Mouse (Mus musculus): ENCODE results near the gene P2rx6. TPM values are rescaled to one million over a fixed set of nuclear protein-coding genes. Genes with fewer than 3 reads are reported as not detected.
A peak's percentile ranks its signal among the peaks of the same experiment; 100 is the strongest.
"Not testable (repeated sequence)": the region's sequence is repeated elsewhere in the genome, so short reads cannot be mapped to it uniquely, and the experiment has no call there.

The P2rx6 gene
- total RNA-seq (2021): 10 to 100 TPM in 1 of 2 experiments, 1 to 10 TPM in 1; 8.7 to 11.8 TPM
- long read RNA-seq, experiment 1, transcript P2rx6-201 (12 exons, 2,345 nt): major isoform, 12 of 25 reads
- long read RNA-seq, experiment 1, partial matches to known transcripts: 2 of 25 reads
- long read RNA-seq, experiment 1, other reads (novel, unspliced or antisense): 11 of 25 reads
- long read RNA-seq, experiment 2, transcript P2rx6-201 (12 exons, 2,345 nt): major isoform, 7 of 20 reads
- long read RNA-seq, experiment 2, partial matches to known transcripts: 5 of 20 reads
- long read RNA-seq, experiment 2, other reads (novel, unspliced or antisense): 8 of 20 reads

DNA sequence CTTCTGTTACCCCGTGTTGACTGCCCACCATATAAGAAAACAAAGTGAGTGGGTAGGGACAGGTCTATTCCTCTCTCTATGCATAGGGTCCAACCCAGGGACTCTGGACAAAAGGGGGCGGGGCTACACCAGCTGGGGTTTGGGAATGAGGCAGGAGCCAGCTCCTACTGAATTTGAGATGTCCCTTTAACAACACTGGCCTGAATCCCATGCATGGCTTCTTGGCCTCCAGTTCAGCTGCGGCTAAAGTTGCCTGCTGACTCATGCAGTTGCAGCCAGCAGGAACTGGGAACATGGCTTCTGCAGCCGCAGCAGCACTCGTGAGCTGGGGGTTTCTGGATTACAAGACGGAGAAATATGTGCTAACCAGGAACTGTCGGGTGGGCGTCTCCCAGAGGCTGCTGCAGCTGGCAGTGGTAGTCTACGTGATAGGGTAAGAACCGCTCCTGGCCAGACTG, at the start of gene P2rx6:
P2rx6 (plus strand) TSS at position 135 of the 458 bp plus-strand sequence.
- peak; percentile 77 for DNase-seq (ENCODE audit: low spot score)

DNA sequence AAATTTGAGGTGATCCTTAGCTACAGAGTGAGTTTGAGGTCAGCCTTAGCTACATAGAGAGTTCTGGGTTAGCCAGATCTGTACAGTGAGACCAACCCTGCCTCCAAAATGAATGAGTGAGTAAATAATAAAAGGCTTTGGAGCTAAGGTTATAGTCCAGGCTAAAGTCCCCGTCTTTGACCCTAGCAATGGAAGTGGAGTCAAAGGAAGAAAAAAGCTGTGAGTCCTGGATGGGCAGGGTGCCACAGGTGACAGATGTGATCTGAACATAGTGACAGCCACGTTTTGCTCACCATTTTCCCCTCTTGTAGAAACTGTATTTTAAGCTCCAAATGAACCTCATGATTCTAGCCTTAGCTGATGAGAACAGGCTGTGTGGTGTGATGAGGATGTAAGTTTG, 42.8 kb upstream of the P2rx6 start:
- DNase-seq (ENCODE audit: low spot score): no peak

DNA sequence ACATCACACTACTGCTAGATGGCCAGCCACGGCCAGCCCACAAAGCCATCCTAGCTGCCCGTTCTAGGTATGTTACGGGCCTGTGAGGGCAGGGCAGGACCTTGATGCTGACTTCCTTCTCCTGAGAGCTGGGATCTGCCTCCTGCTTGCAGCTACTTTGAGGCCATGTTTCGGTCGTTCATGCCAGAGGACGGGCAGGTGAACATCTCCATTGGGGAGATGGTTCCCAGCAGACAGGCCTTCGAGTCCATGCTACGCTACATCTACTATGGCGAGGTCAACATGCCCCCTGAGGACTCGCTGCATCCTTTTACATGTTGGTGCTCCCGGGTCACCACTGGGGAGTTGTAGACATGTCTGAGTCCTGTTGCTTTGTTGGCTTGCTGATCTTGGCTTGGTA, 37.5 kb upstream of the P2rx6 start:
- no peak for DNase-seq (ENCODE audit: low spot score)

GRCm38 (mm10) chr16:17525524-17525923, 36.2 kb upstream of the P2rx6 start:
- no peak for DNase-seq (ENCODE audit: low spot score)

GRCm38 (mm10) chr16:17526223-17526622, 35.5 kb upstream of the P2rx6 start:
- no peak for DNase-seq (ENCODE audit: low spot score)

DNA sequence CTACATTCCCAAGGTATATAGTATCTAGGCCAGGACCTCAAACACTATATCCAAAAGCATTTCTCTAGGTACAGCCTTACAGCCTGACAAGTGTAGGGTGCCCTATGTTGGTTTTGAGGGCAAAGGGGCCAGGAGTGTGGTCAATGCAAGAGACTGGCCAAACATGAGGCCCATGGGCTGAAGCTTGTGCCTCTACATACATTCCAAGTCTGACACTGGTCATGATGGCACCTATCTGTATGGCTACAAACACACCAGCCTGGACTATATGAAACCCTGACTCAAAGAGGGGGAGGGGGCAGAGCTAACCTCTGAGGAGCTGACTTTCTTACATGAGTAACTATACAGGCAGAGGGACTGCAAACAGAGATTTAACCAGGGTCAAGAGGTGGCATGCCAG, 34.1 kb upstream of the P2rx6 start:
- no peak for DNase-seq (ENCODE audit: low spot score)

DNA sequence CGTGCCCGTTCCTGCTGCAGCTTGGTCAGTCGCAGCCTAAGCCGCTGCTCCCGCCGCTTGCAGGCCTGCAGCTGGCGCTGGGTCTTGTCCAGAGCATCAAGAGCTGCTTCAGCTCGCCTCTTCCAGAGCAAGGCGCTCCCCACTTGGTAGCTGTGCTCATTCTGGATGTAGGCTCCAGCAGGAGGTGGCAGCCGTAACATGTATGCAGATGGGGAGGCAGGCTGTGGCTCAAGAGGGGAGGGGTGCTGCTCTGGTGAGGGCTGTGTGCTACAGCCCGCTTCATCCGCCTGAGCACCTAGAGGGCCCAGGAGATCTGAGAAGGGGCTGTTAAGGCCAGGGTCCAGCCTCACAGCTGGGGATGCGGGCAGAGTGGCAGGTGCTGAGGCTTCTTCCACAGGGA, 33.4 kb upstream of the P2rx6 start:
- no peak for DNase-seq (ENCODE audit: low spot score)

- DNase-seq (ENCODE audit: low spot score): no peak
These were observed 31.6 kb upstream of the P2rx6 start for GRCm38 (mm10) chr16:17529981-17530586.

- DNase-seq (ENCODE audit: low spot score): peak; percentile 98
These were observed 30.9 kb upstream of the P2rx6 start, which contains the start of gene Thap7 for GRCm38 (mm10) chr16:17530640-17531288. Gene Thap7 (minus strand): TSS chr16:17531136.

- DNase-seq (ENCODE audit: low spot score): no peak
These were observed 29.4 kb upstream of the P2rx6 start for GRCm38 (mm10) chr16:17532271-17532670.

- DNase-seq (ENCODE audit: low spot score): no peak
These were observed 28.9 kb upstream of the P2rx6 start for GRCm38 (mm10) chr16:17532676-17533329.

DNA sequence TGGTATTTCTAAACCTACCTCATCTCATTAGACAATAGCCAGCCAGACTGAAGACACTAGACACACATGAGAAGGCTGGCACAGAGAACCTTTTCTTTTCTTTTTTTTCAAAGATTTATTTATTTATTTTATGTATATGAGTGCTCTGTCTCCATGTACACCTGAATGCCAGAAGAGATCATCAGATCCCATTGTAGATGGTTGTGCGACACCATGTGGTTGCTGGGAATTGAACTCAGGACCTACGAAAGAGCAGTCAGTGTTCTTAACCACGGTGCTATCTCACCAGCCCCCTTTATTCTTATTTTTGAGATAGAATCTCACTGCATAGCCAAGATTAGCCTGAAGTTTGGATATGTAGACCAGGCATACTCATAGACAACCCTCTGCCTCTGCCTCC, 25.1 kb upstream of the P2rx6 start:
- no peak for DNase-seq (ENCODE audit: low spot score)

DNA sequence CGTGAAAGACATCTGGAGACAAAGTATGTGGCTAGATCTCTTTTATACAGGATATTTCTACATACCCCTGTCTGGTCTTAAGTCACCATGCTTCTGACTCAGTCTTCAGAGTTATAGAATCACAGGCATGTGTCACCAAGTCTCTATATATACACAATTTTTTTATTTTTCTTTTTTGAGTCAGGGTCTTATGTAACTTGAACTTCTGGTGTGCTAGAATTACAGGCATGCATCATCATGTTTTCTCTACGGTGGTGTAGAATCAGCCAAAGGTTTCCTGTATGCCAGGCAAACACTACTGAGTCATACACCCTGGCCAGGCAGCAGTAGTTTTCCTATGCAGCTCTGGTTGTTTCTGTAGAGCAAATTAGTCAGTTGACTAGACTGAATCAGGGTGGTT, 19.1 kb upstream of the P2rx6 start:
- DNase-seq (ENCODE audit: low spot score): no peak

DNA sequence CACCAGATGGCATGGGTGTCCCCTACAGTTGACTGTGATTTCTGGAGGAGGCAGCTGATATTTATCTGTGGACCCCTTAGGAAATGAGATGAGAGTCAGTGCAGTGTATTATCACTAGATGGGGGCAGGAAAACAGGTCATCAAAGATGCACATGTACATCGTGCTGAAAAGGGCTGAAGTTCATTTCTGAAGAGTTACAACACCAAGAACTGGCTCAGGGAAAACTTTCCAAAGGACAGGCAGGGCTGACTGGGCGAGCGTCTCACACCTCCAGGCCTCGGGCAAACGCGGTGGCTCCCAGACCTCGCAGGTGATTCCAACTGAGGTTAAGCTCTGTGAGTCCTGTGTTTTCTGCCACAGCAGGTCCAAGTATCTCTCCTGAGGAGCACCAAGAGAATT, 8.8 kb upstream of the P2rx6 start:
- no peak for DNase-seq (ENCODE audit: low spot score)

DNA sequence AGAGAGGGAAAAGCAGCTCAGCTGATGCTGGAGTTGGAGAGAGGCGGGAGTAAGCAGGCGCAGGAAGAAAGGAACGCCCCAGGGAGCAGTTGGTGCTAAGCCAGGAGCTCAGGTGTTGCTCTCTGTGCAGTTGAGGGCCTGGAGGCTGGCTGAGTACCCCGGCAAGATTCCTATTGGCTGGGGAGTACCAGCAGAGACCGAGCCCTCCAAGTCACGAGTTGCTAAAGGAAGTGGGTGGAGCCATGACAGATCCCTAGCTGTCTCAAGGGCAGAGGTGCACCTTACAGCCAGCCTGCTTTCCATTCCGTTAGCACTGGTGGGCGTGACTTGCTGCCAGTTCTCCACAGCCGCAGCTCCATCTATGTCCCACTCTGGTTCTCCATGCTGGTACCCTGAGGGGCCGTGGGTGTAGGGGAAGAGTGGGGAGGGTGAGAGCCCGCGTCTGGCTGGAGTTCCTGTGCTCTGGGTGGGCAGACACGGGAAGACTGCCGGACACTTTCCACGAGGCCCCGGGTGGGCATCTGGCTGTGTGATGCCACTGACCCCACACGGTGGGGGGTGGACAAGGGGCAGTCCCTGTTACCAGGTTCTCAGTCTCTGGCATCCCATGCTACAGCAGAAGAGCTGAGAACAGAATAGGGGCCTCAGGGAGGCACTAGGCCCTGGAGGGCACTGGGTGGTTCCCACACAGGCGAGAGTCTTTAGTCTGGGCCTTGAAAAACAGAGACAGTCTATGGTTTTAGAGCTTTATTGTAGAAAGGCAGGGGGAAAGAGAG, 7.6 kb upstream of the P2rx6 start:
- DNase-seq (ENCODE audit: low spot score): no peak

DNA sequence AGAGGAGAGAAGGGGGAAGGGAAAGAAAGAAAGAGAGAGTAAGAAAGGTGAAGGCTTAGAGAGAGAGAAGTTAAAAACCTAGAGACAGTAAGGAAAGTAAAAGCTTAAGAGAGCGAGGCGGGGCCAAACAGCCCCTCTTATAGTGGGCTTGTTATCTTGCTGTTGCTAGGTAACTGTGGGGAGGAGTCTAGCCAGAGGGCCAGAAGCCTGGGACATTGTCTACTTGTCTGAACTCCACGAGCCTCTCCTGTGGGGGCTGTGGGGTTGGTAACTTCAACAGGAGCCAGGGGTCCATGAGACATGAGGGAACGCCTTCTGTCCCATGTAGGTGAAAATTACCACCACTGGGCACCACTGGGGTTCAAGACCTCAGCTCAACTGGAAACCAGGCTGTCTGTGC, 7.0 kb upstream of the P2rx6 start:
- not testable (repeated sequence) for DNase-seq (ENCODE audit: low spot score)

DNA sequence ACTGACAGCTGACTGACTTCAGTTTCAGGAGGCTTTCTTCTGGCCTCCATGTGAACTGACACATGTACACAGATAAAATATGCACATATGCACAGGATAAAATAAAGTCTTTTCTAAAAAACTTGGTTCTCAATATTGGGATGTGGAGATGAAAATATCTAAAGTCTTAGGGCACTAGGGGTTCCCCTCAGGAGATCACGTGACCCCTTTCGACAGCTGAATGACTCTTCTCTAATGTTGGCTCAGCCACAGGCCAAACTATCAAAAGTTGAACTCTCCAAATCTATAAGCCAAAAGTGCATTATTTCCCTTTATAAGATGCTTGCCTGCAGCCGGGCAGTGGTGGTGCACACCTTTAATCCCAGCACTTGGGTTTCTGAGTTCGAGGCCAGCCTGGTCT, 5.5 kb upstream of the P2rx6 start:
- DNase-seq (ENCODE audit: low spot score): no peak

GRCm38 (mm10) chr16:17556907-17557306, 4.8 kb upstream of the P2rx6 start:
- no peak for DNase-seq (ENCODE audit: low spot score)

- peak; percentile 76 for DNase-seq (ENCODE audit: low spot score)
These were observed 3.7 kb upstream of the P2rx6 start for GRCm38 (mm10) chr16:17557947-17558480.

DNA sequence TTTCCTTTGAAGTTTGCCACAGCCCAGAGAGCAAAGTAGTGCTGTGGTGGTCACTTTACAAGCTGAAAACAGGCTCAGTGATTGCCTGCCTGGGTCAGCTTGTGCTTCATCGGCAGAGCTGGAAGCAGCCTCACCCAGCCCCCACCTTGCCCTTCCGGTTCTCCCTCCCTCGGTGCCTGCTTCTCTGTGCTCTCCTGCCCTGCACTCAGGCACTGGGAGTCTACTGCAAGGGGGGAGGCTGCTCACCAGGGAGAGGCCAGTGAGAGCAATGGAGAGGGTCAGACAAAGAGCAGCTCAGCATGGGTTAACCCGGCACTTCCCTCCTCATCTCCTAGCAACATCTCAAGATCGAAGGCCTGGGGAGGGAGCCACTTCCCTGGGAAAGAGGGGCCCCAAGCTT, 2.9 kb upstream of the P2rx6 start:
- no peak for DNase-seq (ENCODE audit: low spot score)

- no peak for DNase-seq (ENCODE audit: low spot score)
These were observed 2.2 kb upstream of the P2rx6 start for GRCm38 (mm10) chr16:17559396-17560027.
